Mouse (Mus musculus) left cerebral cortex, adult 18-20 months (tissue): ENCODE results near the gene Tshz3. TPM values are rescaled to one million over a fixed set of nuclear protein-coding genes. Genes with fewer than 3 reads are reported as not detected.

Experiments
- DNase-seq, 2 experiments: peaks; one replicate each; pipeline ENCODE4 v3.0.0; 2021 to 2022; ENCODE audit warnings: low spot score in 2 of 2, mixed read lengths in 1 of 2
- total RNA-seq, 2 experiments: library from RNA; stranded (reverse); gene quantifications; 2 replicates each; pipeline ENCODE4 v1.2.3; 2021

Tshz3 gene
- total RNA-seq, 2 experiments from 2014 or later, result 42.9 to 45.6 TPM

DNA sequence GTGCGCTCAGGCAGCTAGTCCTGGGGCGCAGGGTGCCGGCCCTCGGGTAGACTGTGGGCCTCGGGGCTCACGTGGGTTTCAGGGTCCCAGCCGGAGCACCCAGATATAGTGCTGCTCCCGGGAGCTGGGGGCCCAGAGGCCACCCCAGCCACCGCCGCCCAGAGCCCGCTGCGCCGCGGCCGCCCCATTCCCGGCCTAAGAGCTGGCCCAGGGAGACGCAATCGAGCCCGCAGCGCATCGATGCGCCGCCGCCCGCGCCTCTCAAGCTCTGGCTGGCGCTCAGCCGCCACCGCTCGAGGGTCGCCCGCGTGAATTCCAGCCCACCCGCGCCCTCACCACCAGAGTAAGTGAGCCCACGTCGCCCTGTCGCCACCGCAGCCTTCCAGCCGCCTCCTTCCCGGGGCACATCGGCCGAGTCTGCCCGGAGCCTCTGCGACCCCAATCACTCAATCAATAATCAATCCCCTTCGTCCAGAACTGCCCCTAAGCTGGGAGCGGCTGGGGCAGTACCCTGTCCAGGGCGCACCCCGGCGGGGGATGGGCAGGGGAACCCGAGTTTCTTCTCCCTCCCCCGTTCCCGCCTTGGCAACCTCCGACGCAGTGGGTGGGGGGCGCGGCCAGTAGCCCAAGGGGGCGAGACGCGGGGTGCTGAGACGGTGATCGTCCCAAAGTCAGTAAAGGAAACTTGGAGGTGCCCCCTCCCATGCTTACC is 1.4 kb upstream of the Tshz3 start:
- DNase-seq, result peak; percentile 57 to 75

DNA sequence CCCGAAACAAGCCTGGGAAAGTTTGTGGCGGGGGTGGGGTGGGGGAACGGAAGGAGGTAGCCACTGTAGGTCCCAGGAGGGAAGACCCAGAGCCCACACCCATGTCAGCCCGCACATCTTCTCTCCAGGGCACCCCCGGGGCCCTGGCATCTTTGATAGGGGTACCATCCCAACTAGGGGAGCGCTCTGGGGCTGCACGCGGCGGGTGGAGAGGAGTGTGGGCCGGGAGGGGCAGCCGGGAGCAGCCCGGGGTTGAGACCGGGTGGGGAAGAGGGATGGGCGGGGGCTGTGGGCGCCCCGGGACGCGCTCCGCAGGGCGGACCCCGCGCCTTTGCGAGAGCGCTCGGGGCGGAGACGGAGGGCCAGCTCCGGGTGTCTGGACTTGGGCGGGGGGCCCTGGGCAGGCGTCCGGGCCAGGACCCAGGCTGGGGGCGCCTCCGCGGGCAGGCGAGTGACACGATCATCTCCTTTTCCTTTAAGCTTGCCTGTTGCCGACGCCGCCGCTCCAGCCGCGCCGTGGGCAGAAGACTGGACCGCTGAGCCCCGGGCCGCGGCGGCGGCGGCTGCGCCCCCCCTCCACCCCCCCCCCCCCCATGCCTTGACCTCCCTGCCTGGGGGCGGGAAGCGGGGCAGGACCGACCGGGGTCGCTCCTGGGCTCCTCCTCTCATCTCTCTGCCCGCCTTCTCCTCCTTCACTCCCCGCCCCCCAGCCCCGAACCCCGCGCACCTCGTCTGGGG is 631 bp upstream of the Tshz3 start:
- no peak for DNase-seq

DNA sequence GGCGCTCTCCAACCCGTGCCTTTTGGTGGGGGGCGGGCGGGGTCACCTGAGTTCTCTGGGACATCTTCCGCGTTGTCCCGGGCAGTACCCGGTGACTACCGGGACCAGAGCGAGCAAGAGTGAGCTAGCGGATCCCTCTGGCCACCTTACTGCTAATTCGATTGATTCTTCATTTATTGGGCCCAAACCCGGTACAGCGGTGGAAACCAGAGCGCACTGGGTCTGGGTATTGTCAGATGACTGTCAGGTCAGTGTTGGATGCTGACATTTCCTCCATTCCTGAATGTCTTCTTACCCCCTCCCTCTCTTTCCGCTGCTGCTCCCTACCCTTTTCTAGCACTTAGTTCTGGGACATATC is 650 bp downstream of the Tshz3 start:
- no peak for DNase-seq

DNA sequence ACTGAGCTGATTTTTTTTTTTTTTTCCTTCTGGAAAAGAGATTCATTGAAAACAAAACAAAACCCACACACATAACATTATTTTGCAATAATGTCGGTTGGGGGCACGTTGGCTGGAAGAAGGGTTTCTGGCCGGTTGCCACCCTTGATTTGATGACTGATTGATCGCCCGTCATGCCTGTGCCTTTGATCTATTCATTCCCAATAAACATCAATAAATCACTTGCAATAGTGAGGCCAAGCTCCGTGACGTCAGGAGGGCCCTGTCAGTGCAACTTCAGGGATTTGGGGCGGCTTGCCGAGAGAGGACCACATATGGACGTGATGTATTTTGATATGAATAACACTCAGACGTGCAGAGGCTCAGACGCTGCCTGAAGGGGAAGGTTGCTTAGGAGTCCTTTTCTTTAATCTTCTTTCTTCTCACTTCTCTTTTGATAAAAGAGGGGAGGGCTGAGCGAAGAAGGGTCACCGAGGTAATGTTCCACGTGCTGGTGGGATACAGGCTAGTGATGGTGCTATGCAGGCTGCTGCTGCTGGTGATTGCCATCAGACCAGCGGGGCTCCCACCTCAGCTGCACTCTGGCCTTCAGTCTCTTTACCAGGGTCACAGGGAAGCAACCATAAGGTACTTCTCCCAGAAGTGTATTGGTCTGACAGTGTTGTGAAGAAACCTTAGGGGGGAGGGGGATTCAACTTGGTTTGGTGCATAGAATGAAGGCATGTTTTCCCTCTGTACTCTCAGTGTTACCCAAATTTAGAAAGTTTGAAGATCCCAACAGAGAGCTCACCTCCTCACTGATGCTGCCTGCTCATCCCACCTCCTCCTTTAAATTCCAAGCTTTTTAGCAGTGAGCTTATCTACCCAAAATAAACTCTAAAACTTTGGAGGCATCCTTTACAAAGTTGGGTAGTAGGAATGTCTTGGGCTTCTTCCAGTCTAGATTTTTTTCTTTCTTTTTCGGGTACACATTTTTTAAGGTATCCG is 1.4 kb downstream of the Tshz3 start:
- DNase-seq, result no peak

GRCm38 (mm10) chr7:36706636-36707035 is 8.7 kb downstream of the Tshz3 start:
- DNase-seq, result no peak

DNA sequence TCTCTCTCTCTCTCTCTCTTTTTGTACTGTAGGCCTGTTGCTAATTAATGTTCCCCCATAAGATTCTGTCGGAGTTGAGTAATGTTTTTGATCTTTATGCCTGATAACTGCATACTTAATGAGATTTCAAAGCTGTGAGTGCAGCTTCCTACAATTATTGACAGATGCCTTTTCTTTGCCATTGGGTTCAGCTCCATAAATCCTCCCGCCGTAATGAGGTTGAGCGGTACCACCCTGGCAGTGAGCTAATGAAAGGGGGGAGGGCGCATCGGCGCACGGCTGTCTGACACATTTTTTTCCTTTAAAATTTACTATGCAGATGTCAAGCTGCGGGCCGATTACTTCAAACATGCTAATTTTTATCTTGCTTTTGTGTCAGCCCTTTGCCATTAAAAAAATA is 9.3 kb downstream of the Tshz3 start:
- DNase-seq, result no peak

GRCm38 (mm10) chr7:36707681-36708350 is 9.9 kb downstream of the Tshz3 start:
- peak in 1 of 2 experiments; percentile 41 for DNase-seq

GRCm38 (mm10) chr7:36708823-36709222 is 10.9 kb downstream of the Tshz3 start:
- DNase-seq, result no peak

GRCm38 (mm10) chr7:36709239-36709638 is 11.3 kb downstream of the Tshz3 start:
- no peak for DNase-seq

DNA sequence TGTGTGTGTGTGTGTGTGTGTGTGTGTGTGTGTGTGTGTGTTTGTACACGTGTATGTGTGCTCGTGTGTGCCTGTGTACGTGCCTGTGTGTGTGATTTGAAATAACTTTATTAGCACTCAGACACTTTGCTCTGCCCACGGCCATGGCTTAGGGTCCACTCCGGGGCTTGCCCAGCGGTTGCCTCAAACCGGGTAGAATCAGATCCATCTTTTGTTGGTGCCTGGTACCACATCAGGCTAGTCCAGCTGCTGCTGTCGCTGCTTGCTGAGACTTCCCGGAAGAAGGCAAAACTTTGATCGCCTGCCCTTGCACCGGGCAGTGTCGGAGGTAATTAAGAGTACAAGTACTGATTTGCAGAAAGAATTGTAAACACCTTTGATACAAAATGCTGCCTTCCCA is 12.1 kb downstream of the Tshz3 start:
- no peak for DNase-seq

DNA sequence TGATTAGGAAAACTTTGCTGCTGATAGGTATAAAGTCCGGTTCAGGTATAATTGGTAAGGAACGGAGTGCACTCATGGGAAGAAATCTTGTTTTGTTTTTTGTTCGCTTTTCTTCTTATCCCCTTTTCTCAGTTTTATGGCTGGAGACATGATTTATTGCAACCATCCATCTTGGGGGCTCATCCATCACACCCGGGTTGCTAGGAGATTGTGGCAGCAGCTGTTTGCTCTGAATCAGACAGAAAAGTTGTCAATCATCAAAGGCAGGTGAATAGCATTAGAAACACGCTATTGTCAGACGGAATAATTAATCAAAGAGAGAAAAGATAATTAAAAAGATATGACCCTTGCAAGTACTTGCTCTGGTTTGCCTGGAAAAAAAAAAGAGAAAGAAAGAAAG is 12.5 kb downstream of the Tshz3 start:
- no peak for DNase-seq

DNA sequence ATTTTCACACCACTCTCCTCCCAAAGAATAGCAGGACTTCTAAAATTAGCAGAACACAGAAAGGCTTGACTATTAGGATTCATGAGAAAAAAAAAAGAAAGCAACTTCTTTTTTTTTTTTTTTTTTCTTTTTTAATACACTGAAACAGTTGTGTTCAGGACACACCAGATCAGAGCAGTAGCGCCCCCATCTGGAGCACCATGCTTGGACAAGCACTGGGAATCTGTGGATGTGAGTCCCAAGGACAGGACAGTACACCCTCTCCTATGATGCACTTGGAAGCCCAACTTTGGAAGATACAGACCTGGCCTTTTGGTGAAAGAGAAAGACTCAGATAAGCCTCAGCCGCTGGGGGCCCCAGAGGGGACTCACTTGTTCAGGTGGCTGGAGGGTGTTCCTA is 13.8 kb downstream of the Tshz3 start:
- peak in 1 of 2 experiments; percentile 65 for DNase-seq

- DNase-seq, result no peak
Measured at GRCm38 (mm10) chr7:36714323-36714722, 16.4 kb downstream of the Tshz3 start.

DNA sequence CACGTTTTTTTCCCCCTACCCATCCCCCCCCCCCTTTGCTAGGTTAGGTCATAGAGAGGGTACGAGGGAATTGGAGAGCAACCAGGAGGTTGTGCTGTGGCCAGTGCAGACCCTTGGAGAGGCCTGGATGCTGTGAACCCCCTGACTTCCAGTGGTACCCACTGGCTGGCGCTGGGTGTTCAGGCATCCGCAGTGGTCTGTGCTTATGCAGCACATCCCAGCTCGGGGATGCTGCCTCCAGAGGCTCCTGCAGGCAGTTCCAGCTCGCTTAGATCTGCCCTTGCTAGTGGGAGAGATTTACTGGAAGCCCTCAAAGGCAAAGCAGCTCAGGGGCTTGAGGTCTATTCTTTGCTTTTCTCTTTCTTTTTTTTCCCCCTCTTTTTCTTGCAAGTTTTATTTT is 19.3 kb downstream of the Tshz3 start:
- DNase-seq, result no peak

GRCm38 (mm10) chr7:36720830-36721229 is 22.9 kb downstream of the Tshz3 start:
- no peak for DNase-seq

DNA sequence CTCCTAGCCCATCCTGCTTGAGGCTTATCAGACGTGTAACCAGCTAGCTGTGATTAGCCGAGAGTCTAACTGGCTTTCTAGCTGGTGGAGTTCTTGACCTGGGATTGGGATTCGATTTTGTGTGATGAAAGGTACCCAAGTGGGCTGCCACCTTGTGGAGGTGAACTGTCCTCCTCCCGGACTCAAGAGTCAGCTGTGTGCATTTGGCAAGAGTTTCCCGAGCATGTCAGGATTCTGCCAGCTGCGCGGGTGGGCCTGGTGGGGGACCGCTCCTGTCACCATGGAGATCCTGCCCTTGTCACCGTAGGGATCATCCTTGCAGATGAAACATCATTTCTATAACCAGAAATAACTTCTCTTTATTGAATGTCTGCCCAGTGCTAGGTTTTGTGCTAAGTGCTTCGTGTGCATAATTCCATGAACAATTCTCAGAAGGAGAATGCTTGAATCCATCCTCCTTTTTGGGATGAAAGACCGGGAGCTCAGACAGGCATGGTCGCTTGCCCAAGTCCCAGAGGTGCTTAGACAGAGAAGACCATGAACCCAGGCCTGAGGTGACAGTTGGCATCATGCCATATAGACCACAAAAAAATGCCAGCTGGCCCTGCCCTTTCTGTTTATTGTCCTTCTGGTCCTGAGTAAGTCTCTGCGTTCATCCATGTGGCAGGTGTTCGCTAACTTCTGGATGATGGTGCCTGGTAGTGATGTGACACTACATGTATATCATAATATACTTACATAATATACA is 38.6 kb downstream of the Tshz3 start:
- peak in 1 of 2 experiments; percentile 47 for DNase-seq

DNA sequence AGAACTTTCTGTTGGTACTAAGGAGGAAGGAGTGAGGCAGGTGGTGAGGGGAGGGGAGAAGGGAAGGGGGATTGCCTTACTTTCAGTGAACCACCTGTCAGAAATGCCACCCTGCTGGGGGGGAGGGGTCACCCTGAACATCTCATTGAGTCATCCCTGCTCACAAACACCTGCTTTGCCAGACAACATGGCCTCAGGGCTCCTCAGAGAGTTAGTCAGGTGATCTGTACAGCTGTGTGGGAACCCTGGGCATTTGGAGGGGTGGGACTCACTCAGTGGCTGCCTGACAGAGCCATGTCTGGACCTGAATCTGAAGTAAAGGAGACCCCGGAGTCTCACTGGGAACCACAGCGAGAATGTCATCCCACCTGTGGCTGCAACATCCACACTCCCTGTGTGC is 53.6 kb downstream of the Tshz3 start:
- DNase-seq, result no peak

DNA sequence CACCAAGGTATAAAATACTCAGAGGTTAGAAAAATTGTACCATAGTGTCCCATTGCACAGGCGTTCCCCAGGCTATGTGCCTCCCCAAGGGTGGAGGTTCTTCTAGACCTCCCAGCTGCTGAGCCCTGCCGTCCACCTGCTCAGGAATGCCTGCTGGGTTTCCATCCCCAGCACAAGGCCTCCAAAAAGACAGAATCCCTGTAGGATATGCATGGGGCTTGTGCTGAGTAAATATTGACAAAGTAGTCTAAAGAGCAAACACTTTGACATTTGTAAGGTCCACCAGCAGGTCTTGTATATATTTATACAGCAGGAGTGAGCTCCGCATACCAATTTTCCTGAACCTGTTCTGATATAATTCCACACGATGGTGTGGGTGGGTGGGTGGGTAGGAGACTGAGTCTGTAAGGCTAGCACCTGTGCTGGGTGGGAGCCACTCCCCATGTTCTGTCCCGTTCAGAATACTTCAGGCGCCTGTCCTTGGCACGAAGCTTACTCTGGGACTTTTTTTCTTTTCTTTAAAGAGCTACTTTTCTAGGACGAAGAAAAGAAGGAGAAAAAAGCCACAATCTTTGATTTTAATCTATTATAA is 69.7 kb downstream of the Tshz3 start:
- DNase-seq, result no peak

DNA sequence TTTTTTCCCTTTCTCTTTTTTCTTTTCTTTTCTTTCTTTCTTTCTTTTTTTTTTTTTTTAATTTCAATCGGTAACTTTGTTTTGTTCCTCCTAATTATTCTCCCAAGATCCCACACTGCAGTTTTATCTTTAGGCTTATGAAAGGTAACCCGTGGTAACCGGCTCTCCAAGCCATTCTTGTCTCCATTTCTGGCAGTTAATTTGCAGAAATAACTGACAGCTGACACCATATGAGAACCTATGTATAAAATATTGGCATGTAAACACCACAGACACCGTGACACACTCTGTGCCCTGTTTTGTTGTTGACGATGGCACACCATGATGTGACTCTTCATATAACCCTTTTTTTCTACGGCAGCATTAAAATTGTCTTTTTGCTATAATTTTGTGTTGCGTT is 75.2 kb downstream of the Tshz3 start:
- DNase-seq, result no peak

GRCm38 (mm10) chr7:36776956-36777355 is 79.0 kb downstream of the Tshz3 start:
- no peak for DNase-seq
